Mouse (Mus musculus): ENCODE measurements around the gene Olfml3. TPM values are rescaled to one million over a fixed set of nuclear protein-coding genes. Genes with fewer than 3 reads are reported as not detected.

Gene Olfml3
- 0.99 TPM for polyA plus RNA-seq (2017; shearing (Covaris generic))

DNA sequence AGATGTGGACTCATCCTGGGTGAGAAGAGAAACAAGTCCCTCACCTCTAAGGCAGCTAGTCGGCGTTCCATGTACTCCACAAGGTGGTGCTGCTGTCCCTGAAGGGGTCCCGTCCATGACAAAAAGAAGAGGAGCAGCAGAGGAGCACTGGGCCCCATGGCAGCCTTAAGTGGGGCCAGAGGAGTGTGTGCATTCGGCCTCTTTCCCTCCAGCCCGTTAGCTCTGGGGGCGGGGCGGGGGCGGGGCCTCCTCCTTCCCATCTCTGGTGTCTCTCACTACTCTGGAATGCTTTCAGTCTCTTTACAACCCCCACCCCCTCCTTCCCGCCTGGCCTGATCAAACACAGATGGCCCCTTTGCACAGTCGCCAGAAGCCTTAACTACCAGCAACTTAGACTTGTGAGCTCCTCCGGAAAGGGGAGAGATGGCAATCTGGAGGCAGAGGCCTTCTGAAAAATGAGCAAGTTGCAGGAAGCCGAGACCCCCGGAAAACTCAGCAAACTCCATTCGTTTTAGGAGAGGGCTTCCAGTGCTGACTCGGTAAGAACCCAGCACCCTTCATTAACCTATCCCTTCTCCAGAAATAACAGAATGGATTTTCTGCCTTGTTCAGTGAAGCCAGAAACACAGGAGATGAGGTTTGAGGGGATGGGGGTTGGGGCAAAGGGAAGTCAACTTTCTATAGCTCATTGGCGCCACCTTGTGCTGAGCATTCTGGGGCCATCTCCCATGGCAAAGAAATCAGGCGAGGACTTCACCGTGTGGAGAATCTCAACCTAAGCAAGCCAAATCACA, at the start of gene Olfml3:
Olfml3 (minus strand) TSS at position 224 of the 794 bp plus-strand sequence.

DNA sequence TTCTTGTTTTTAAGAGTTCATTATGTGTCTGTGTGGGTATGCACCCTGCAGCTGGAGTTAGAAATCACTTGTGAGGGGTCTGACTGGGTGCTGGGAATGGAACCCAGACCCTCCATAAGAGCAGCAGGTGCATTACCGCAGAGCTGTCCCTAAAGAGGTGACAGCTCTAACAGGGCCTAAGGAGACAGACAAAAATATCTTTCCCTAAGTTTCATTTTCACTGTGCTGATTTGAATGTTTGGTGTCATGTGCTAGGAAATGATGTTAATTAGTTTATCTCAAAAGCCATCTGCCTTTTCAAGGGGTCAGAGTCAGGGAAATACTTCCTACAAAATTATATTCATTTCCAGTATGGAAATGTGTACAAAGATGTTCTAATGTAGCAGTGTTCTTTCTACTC, 1.5 kb upstream of the Olfml3 start, which contains the start of gene Gm10964:
Gm10964 (plus strand) TSS at position 38 of the 400 bp plus-strand sequence.

Other genes starting within 250 kb of the Olfml3 start
- gene Syt6, start 162.8 kb downstream of the Olfml3 start, polyA plus RNA-seq (2017; shearing (Covaris generic)), result 0.21 TPM
- 1.1 TPM for gene Atg4a-ps, start 91.9 kb downstream of the Olfml3 start, polyA plus RNA-seq (2017; shearing (Covaris generic))
- not detected for gene Gm10964, start 1.4 kb upstream of the Olfml3 start, polyA plus RNA-seq (2017; shearing (Covaris generic))
- gene Hipk1, start 53.6 kb upstream of the Olfml3 start, polyA plus RNA-seq (2017; shearing (Covaris generic)), result 64.6 TPM
- 17.1 TPM for gene Dclre1b, start 71.4 kb upstream of the Olfml3 start, polyA plus RNA-seq (2017; shearing (Covaris generic))
- gene Ap4b1, start 71.5 kb upstream of the Olfml3 start, polyA plus RNA-seq (2017; shearing (Covaris generic)), result 23.0 TPM
- not detected for gene Gm43064, start 71.6 kb upstream of the Olfml3 start, polyA plus RNA-seq (2017; shearing (Covaris generic))
- 1.5 TPM for gene Bcl2l15, start 94.6 kb upstream of the Olfml3 start, polyA plus RNA-seq (2017; shearing (Covaris generic))
- 890 TPM for gene Ptpn22, start 121.8 kb upstream of the Olfml3 start, polyA plus RNA-seq (2017; shearing (Covaris generic))
- 45.8 TPM for gene Rsbn1, start 176.1 kb upstream of the Olfml3 start, polyA plus RNA-seq (2017; shearing (Covaris generic))
- 41.4 TPM for gene Phtf1, start 230.1 kb upstream of the Olfml3 start, polyA plus RNA-seq (2017; shearing (Covaris generic))

Measured in effector memory CD4-positive, alpha-beta T cell, adult 7 months (primary cell).